Mouse (Mus musculus): ENCODE measurements around the gene Rpl19.

Rpl19 gene

GRCm38 (mm10) chr11:97999748-98000147 lies 26.8 kb upstream of the Rpl19 start:
- no peak for DNase-seq

GRCm38 (mm10) chr11:98000378-98001140 lies 26.0 kb upstream of the Rpl19 start:
- DNase-seq: peak in 1 of 2 experiments; percentile 54

- DNase-seq: peak in 1 of 2 experiments; percentile 37
These were observed 25.1 kb upstream of the Rpl19 start for GRCm38 (mm10) chr11:98001351-98001824.

GRCm38 (mm10) chr11:98001986-98002385 lies 24.5 kb upstream of the Rpl19 start:
- DNase-seq: no peak

- DNase-seq: peak; percentile 84 to 90
These were observed 23.9 kb upstream of the Rpl19 start for GRCm38 (mm10) chr11:98002627-98003026.

GRCm38 (mm10) chr11:98003171-98003671 lies 23.3 kb upstream of the Rpl19 start:
- peak in 1 of 2 experiments; percentile 61 for DNase-seq

- no peak for DNase-seq
These were observed 22.3 kb upstream of the Rpl19 start for GRCm38 (mm10) chr11:98004161-98004560.

GRCm38 (mm10) chr11:98005076-98005475 lies 21.4 kb upstream of the Rpl19 start:
- peak in 1 of 2 experiments; percentile 73 for DNase-seq

GRCm38 (mm10) chr11:98005686-98006085 lies 20.8 kb upstream of the Rpl19 start:
- DNase-seq: peak in 1 of 2 experiments; percentile 48

- DNase-seq: no peak
These were observed 18.4 kb upstream of the Rpl19 start for GRCm38 (mm10) chr11:98008087-98008486.

- DNase-seq: no peak
These were observed 14.8 kb upstream of the Rpl19 start for GRCm38 (mm10) chr11:98011716-98012115.

GRCm38 (mm10) chr11:98012831-98013230 lies 13.7 kb upstream of the Rpl19 start:
- DNase-seq: no peak

- DNase-seq: no peak
These were observed 10.3 kb upstream of the Rpl19 start for GRCm38 (mm10) chr11:98016177-98016576.

- DNase-seq: no peak
These were observed 9.7 kb upstream of the Rpl19 start for GRCm38 (mm10) chr11:98016824-98017223.

GRCm38 (mm10) chr11:98018222-98018621 lies 8.3 kb upstream of the Rpl19 start:
- DNase-seq: no peak

- peak; percentile 56 to 66 for DNase-seq
These were observed 7.5 kb upstream of the Rpl19 start for GRCm38 (mm10) chr11:98018858-98019641.

- DNase-seq: no peak
These were observed 6.5 kb upstream of the Rpl19 start for GRCm38 (mm10) chr11:98019883-98020610.

GRCm38 (mm10) chr11:98020710-98021109 lies 5.8 kb upstream of the Rpl19 start:
- DNase-seq: peak in 1 of 2 experiments; percentile 43

- DNase-seq: no peak
These were observed 5.4 kb upstream of the Rpl19 start for GRCm38 (mm10) chr11:98021118-98021517.

GRCm38 (mm10) chr11:98021565-98022252 lies 4.8 kb upstream of the Rpl19 start:
- peak; percentile 41 to 53 for DNase-seq

GRCm38 (mm10) chr11:98022253-98022554 lies 4.3 kb upstream of the Rpl19 start:
- no peak for DNase-seq

Data from lung, postnatal 4 days (tissue).